In the genomic region with DNA sequence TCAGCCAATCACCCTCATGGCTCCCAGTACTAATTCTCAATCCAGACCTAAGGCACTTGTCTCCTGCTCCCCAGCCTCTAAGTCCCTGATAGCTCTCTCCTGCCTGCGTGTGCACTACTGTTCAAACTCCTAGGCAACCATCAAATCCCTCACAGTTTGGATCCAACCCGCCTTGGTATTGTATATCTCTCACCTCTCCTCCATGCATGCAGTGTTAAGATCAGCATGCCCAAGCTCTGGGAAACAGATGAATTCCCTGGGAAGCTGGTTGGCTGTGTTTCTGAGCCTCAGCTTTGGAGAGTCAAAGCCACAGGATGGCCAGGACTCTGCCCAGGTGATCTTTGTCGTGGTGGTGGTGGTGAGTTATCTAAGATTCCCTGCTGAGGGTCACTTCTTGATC, we compare ENCODE assay signal across 11 mouse cellular contexts. TPM values are rescaled to one million over a fixed set of nuclear protein-coding genes. Genes with fewer than 3 reads are reported as not detected.
DNase-seq lines count a peak whose midpoint lies in the region; ATAC-seq and TF ChIP-seq lines count a peak whose summit lies in the region.
"Had no signal": no experiment of that assay in that cellular context is flagged by ENCODE, and none has a peak within 500 bp of the region (broad histone marks: within the 10 kb centered on the region; RNA-seq: fewer than 3 reads in every experiment).

No protein-coding gene starts in this region.

- H3K4me2 ChIP-seq in heart, embryonic 12.5 days, result no peak overlapping the region
- H3K4me2 ChIP-seq in lung, embryonic 14.5 days, result no peak overlapping the region
- no peak overlapping the region for H3K4me2 ChIP-seq in embryonic facial prominence, embryonic 15.5 days (replicated peaks)
- H3K4me2 ChIP-seq in hindbrain, embryonic 12.5 days (replicated peaks), result no peak overlapping the region

- H3K9me3 ChIP-seq in heart, embryonic 12.5 days (replicated peaks), result peaks cover 6% of the 10 kb centered on the region; the same call in 1 of the 2 replicates
- H3K9me3 ChIP-seq in lung, embryonic 14.5 days (ENCODE audit: low read depth, low read length), result no peaks in the 10 kb centered on the region
- peaks cover 5% of the 10 kb centered on the region; the same call in 1 of the 2 replicates for H3K9me3 ChIP-seq in embryonic facial prominence, embryonic 15.5 days (replicated peaks)
- H3K9me3 ChIP-seq in hindbrain, embryonic 12.5 days (replicated peaks), result peaks cover 9% of the 10 kb centered on the region; the same call in 1 of the 2 replicates

- H3K27ac ChIP-seq in heart, embryonic 12.5 days (ENCODE audit: poor library complexity, severe bottlenecking), result peak overlapping the region; percentile 95
- peak overlapping the region; percentile 76; the same call in 1 of the 2 replicates for H3K27ac ChIP-seq in lung, embryonic 14.5 days (ENCODE audit: low read depth)
- H3K27ac ChIP-seq in embryonic facial prominence, embryonic 15.5 days (replicated peaks), result peak overlapping the region; percentile 85
- H3K27ac ChIP-seq in small intestine, adult 2 months (ENCODE audit: insufficient read depth, low read depth, low read length), result peak overlapping the region; percentile 15; the same call in 1 of the 2 replicates
- H3K27ac ChIP-seq in hindbrain, embryonic 12.5 days, result no peak overlapping the region

- peak overlapping the region; percentile 42; the same call in 1 of the 2 replicates for H3K9ac ChIP-seq in heart, embryonic 12.5 days
- H3K9ac ChIP-seq in lung, embryonic 14.5 days, result no peak overlapping the region
- no peak overlapping the region for H3K9ac ChIP-seq in embryonic facial prominence, embryonic 15.5 days
- no peak overlapping the region for H3K9ac ChIP-seq in hindbrain, embryonic 12.5 days

- H3K36me3 ChIP-seq in heart, embryonic 12.5 days, result no peaks in the 10 kb centered on the region
- H3K36me3 ChIP-seq in lung, embryonic 14.5 days (ENCODE audit: insufficient read depth), result no peaks in the 10 kb centered on the region
- no peaks in the 10 kb centered on the region for H3K36me3 ChIP-seq in embryonic facial prominence, embryonic 15.5 days
- no peaks in the 10 kb centered on the region for H3K36me3 ChIP-seq in small intestine, adult 2 months (ENCODE audit: control insufficient read depth, insufficient read depth, low read length)
- no peaks in the 10 kb centered on the region for H3K36me3 ChIP-seq in hindbrain, embryonic 12.5 days

- no peak for DNase-seq in heart, adult 11 months
- no peak for DNase-seq in lung, embryonic 14.5 days
- DNase-seq in lung, adult 18-20 months, result no peak
- DNase-seq in kidney, adult 9 months, result no peak

- H3K4me1 ChIP-seq in heart, embryonic 12.5 days (replicated peaks), result peaks cover 65% of the 10 kb centered on the region
- peaks cover 23% of the 10 kb centered on the region for H3K4me1 ChIP-seq in lung, embryonic 14.5 days (ENCODE audit: insufficient read depth)
- H3K4me1 ChIP-seq in embryonic facial prominence, embryonic 15.5 days, result peaks cover 51% of the 10 kb centered on the region
- H3K4me1 ChIP-seq in small intestine, adult 2 months (ENCODE audit: control insufficient read depth, insufficient read depth, insufficient read length, low read length), result 0 out of 2 replicates have a peak, but pooled peaks cover 3% of the 10 kb centered on the region
- peaks cover 31% of the 10 kb centered on the region for H3K4me1 ChIP-seq in hindbrain, embryonic 12.5 days

- no peak for TF ChIP-seq CTCF in lung, embryonic 14.5 days (IDR thresholded peaks at IDR 0.05; ENCODE audit: low read depth)
- TF ChIP-seq CTCF in small intestine, adult 2 months (IDR thresholded peaks at IDR 0.05; ENCODE audit: extremely low read depth, insufficient read length, insufficient replicate concordance, low read depth, low read length), result no peak

- no peak overlapping the region for H3K4me3 ChIP-seq in heart, embryonic 12.5 days
- H3K4me3 ChIP-seq in lung, embryonic 14.5 days (ENCODE audit: low read depth, low read length), result no peak overlapping the region
- H3K4me3 ChIP-seq in embryonic facial prominence, embryonic 15.5 days (replicated peaks), result no peak overlapping the region
- no peak overlapping the region for H3K4me3 ChIP-seq in small intestine, adult 2 months (ENCODE audit: low read depth, low read length)
- no peak overlapping the region for H3K4me3 ChIP-seq in hindbrain, embryonic 12.5 days

- ATAC-seq in heart, embryonic 12.5 days (ENCODE audit: insufficient number of reproducible peaks, low FRiP score), result no peak
- no peak for ATAC-seq in lung, embryonic 14.5 days (ENCODE audit: insufficient read depth)
- ATAC-seq in embryonic facial prominence, embryonic 15.5 days (ENCODE audit: insufficient number of reproducible peaks, low FRiP score, low TSS enrichment, low read depth), result no peak
- ATAC-seq in hindbrain, embryonic 12.5 days (ENCODE audit: low FRiP score), result no peak
- ATAC-seq: inflammation-experienced regulatory T-cells, adult 6 months; midbrain, embryonic 16.5 days had no signal

- TF ChIP-seq POLR2A in small intestine, adult 2 months (IDR thresholded peaks at IDR 0.05; ENCODE audit: low read depth, low read length), result no peak

- 26% methylated on average over 3 of the region's 3 CpGs for WGBS in heart, embryonic 12.5 days
- WGBS in lung, embryonic 14.5 days, result 46% methylated on average over 3 of the region's 3 CpGs
- 57% methylated on average over 3 of the region's 3 CpGs for WGBS in embryonic facial prominence, embryonic 15.5 days
- WGBS in small intestine, adult 2 months, result 66% methylated on average over 3 of the region's 3 CpGs
- 41% methylated on average over 3 of the region's 3 CpGs for WGBS in hindbrain, embryonic 12.5 days

- no peaks in the 10 kb centered on the region for H3K27me3 ChIP-seq in heart, embryonic 12.5 days (replicated peaks)
- H3K27me3 ChIP-seq in lung, embryonic 14.5 days (ENCODE audit: insufficient read depth, low read length), result no peaks in the 10 kb centered on the region
- H3K27me3 ChIP-seq in embryonic facial prominence, embryonic 15.5 days, result no peaks in the 10 kb centered on the region
- no peaks in the 10 kb centered on the region for H3K27me3 ChIP-seq in small intestine, adult 2 months (ENCODE audit: control insufficient read depth, insufficient read depth, low read length)
- H3K27me3 ChIP-seq in hindbrain, embryonic 12.5 days, result no peaks in the 10 kb centered on the region

RNA-seq across cellular contexts. Expression of gene 1810010D01Rik, which starts 10.2 kb away (rescaled TPM):
- 0.30 and 0.36 TPM in 2 replicates for polyA plus RNA-seq in heart, embryonic 12.5 days (2016; fragmentation: Nextera tagmentation; extraction: Ambion mirVana)
- polyA plus RNA-seq in lung, embryonic 14.5 days (2014; fragmentation: Nextera tagmentation; extraction: Ambion mirVana), result 0.58 and 0.93 TPM in 2 replicates
- polyA plus RNA-seq in embryonic facial prominence, embryonic 15.5 days (2015; fragmentation: Nextera tagmentation; extraction: Ambion mirVana), result 0.19 TPM in 1 of 2 replicates, not detected in the other
- polyA plus RNA-seq in small intestine, adult 2 months (2012; rRNA removed), result 11.2 and 20.5 TPM in 2 replicates
- polyA plus RNA-seq in hindbrain, embryonic 12.5 days (2016; fragmentation: Nextera tagmentation; extraction: Ambion mirVana), result 0.35 TPM in 1 of 2 replicates, not detected in the other
- polyA plus RNA-seq: inflammation-experienced regulatory T-cells, adult 6 months; limb, embryonic 11.5 days had no signal
